In genomic region chr11:34796097-34796496, GRCm38 (mm10) we compare ENCODE assay signal across 10 mouse cellular contexts. TPM values are rescaled to one million over a fixed set of nuclear protein-coding genes. Genes with fewer than 3 reads are reported as not detected.
DNase-seq lines count a peak whose midpoint lies in the region; ATAC-seq and TF ChIP-seq lines count a peak whose summit lies in the region.
"Had no signal": no experiment of that assay in that cellular context is flagged by ENCODE, and none has a peak within 500 bp of the region (broad histone marks: within the 10 kb centered on the region; RNA-seq: fewer than 3 reads in every experiment).

No protein-coding gene starts in this region.

- no peak overlapping the region for H3K4me2 ChIP-seq in kidney, embryonic 16.5 days (replicated peaks; ENCODE audit: low read depth, low read length)
- H3K4me2 ChIP-seq: midbrain, embryonic 12.5 days; stomach, embryonic 15.5 days had no signal

- no peaks in the 10 kb centered on the region for H3K9me3 ChIP-seq in kidney, embryonic 16.5 days (ENCODE audit: low read length)
- H3K9me3 ChIP-seq: midbrain, embryonic 12.5 days; stomach, embryonic 15.5 days had no signal

- peak; percentile 79 for ATAC-seq in CD4-positive, CD25-positive, alpha-beta regulatory T cell, adult 4 months
- ATAC-seq in monocyte, adult 5-6 weeks (replicated peaks; ENCODE audit: insufficient number of reproducible peaks, low FRiP score, low TSS enrichment, poor library complexity, severe bottlenecking) = peak; percentile 83
- ATAC-seq in kidney, embryonic 16.5 days (ENCODE audit: low FRiP score, low TSS enrichment) = no peak

- no peak for TF ChIP-seq CTCF in cerebellum, adult 2 months (IDR thresholded peaks at IDR 0.05; ENCODE audit: borderline replicate concordance, insufficient read depth, low read depth, low read length)

- no peaks in the 10 kb centered on the region for H3K4me1 ChIP-seq in cerebellum, adult 2 months (ENCODE audit: control insufficient read depth, insufficient read depth, low read length)
- H3K4me1 ChIP-seq in kidney, embryonic 16.5 days (ENCODE audit: insufficient read depth, low read length) = no peaks in the 10 kb centered on the region
- H3K4me1 ChIP-seq: midbrain, embryonic 12.5 days; stomach, embryonic 15.5 days had no signal

- no peak for TF ChIP-seq POLR2A in cerebellum, adult 2 months (IDR thresholded peaks at IDR 0.05; ENCODE audit: borderline replicate concordance, insufficient read depth, low read length)

- H3K4me3 ChIP-seq in cerebellum, adult 2 months (replicated peaks; ENCODE audit: insufficient read depth, low read depth, low read length) = no peak overlapping the region
- H3K4me3 ChIP-seq in kidney, embryonic 16.5 days (ENCODE audit: low read length) = no peak overlapping the region
- H3K4me3 ChIP-seq: midbrain, embryonic 12.5 days; stomach, embryonic 15.5 days had no signal

- no peak overlapping the region for H3K27ac ChIP-seq in cerebellum, adult 2 months (ENCODE audit: insufficient read depth, low read length)
- no peak overlapping the region for H3K27ac ChIP-seq in kidney, embryonic 16.5 days (ENCODE audit: low read length)
- H3K27ac ChIP-seq: midbrain, embryonic 12.5 days; stomach, embryonic 15.5 days had no signal

- H3K27me3 ChIP-seq in cerebellum, adult 2 months (ENCODE audit: control insufficient read depth, insufficient read depth, low read length) = no peaks in the 10 kb centered on the region
- H3K27me3 ChIP-seq in kidney, embryonic 16.5 days (ENCODE audit: insufficient read depth, low read length) = no peaks in the 10 kb centered on the region
- H3K27me3 ChIP-seq: midbrain, embryonic 12.5 days; stomach, embryonic 15.5 days had no signal

- no peaks in the 10 kb centered on the region for H3K36me3 ChIP-seq in kidney, embryonic 16.5 days (ENCODE audit: insufficient read depth, low read length)
- H3K36me3 ChIP-seq: midbrain, embryonic 12.5 days; stomach, embryonic 15.5 days had no signal

- no peak overlapping the region for H3K9ac ChIP-seq in kidney, embryonic 16.5 days (replicated peaks; ENCODE audit: low read length)
- H3K9ac ChIP-seq: midbrain, embryonic 12.5 days; stomach, embryonic 15.5 days had no signal

- 18% methylated on average over 4 of the region's 4 CpGs for WGBS in cerebellum, adult 2 months
- WGBS in kidney, embryonic 16.5 days = 22% methylated on average over 4 of the region's 4 CpGs

- peak; percentile 9 to 39 for DNase-seq in kidney, postnatal 36 days
- no peak for DNase-seq in kidney, postnatal 4 days
- DNase-seq in R1 (ENCODE audit: low read depth, low spot score) = peak; percentile 26
- DNase-seq in cerebellum, adult 2 months = no peak
- DNase-seq in cerebellum, adult 18-20 months = no peak

RNA-seq across cellular contexts. Expression of gene Dock2, which starts 12.4 kb away (rescaled TPM):
- polyA plus RNA-seq in CD4-positive, CD25-positive, alpha-beta regulatory T cell, adult 4 months (2017; shearing (Covaris generic)) = 100 to 1,000 TPM; 247 to 339 TPM
- total RNA-seq in monocyte, adult 5-6 weeks (2017) = 415 to 764 TPM (median 432 TPM) in 3 replicates
- 0.54 and 0.69 TPM in 2 replicates for polyA plus RNA-seq in cerebellum, adult 2 months (2012; rRNA removed)
- polyA plus RNA-seq in kidney, embryonic 16.5 days (2015; fragmentation: Nextera tagmentation; extraction: Ambion mirVana) = 1.4 and 1.6 TPM in 2 replicates

RNA-seq across cellular contexts. Expression of gene Spdl1, which starts 37.3 kb away (rescaled TPM):
- polyA plus RNA-seq in CD4-positive, CD25-positive, alpha-beta regulatory T cell, adult 4 months (2017; shearing (Covaris generic)) = 1 to 10 TPM; 2.7 to 4.1 TPM
- total RNA-seq in monocyte, adult 5-6 weeks (2017) = 1.2 to 3.4 TPM in 2 of 3 replicates, not detected in the other
- 0.49 and 0.79 TPM in 2 replicates for polyA plus RNA-seq in cerebellum, adult 2 months (2012; rRNA removed)
- polyA plus RNA-seq in kidney, embryonic 16.5 days (2015; fragmentation: Nextera tagmentation; extraction: Ambion mirVana) = 22.7 and 24.1 TPM in 2 replicates

Comparison
In these comparisons a context has a peak if more than half of its experiments do, and no peak if none do; other contexts are left out.
1. DNase-seq: peak in kidney, postnatal 36 days (2 of 2) and R1 (single experiment); none in kidney, postnatal 4 days (0 of 2), cerebellum, adult 2 months (0 of 2) and cerebellum, adult 18-20 months (0 of 2).
2. RNA of gene Dock2, which starts 12.4 kb away (polyA plus RNA-seq): 247 to 339 TPM in CD4-positive, CD25-positive, alpha-beta regulatory T cell, adult 4 months; 1.4 to 1.6 TPM in kidney, embryonic 16.5 days and 0.54 to 0.69 TPM in cerebellum, adult 2 months; every median in the first group is over 10 times any median in the second.